Mouse (Mus musculus) cerebral cortex, adult 2 months (tissue): Measurements from ENCODE around the gene Zfp341.

Experiments used
- WGBS: fragments of 180-500 bp; shearing (Covaris S2); methylation state at CpG from one replicate; pipeline ENCODE4 v1.1.7; 2018; 5-methylcytosine and 5-hydroxymethylcytosine counted together

Zfp341 gene

DNA sequence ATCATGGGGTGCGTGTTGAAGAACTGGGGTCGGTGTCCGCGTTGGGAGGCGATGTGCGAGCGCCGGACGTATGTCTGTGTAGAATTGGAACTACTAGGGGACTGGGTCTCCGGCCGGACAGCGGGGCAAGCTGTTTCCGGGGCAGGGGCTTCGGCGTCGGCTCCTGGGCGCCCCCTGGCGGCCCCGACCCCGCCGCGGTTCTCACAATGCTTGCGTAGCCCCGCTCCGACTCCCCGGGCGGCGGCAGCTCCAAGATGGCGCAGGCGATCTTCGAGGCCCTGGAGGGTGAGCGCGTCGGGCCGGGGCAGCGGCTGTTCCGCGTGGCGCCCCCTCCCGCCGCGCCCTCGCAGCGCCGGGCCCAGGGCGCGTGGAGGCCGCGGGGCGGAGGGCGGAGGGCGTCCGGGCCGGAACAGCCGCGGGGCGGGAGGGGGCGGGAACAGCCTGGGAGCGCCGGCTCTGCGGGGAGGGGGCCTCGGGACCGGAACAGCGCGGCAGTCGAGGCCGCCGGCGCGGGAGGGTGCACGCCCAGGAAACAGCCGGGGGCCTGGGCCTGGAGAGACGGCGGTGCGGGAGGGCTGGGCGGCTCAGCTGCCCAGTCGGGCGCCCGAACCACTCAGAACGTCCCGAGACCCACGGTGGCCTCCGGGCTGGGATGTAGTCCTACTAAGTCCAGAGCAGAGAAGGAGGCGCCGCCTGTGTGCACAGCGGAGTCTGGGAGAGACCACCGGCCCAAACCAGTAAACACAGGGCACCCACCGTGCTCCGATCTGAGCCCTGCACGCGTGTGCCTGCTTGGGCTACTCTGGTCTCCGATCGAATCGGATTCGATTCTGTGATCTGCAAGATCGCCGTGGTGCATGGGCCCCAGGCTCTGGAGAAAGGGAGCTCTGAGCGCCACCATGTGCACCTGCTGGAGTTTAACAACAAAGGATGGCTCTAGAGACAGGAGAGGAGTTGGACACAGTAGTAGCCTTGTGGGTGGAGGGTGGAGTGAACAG lies at the start of gene Zfp341, which contains the start of gene 4930519P11Rik:
Gene Zfp341 (plus strand): TSS at position 180 of the 998 bp plus-strand sequence.
Gene 4930519P11Rik (minus strand): TSS at position 320 of the 998 bp plus-strand sequence.
- WGBS = under 1% methylated on average over 85 of the region's 98 CpGs

DNA sequence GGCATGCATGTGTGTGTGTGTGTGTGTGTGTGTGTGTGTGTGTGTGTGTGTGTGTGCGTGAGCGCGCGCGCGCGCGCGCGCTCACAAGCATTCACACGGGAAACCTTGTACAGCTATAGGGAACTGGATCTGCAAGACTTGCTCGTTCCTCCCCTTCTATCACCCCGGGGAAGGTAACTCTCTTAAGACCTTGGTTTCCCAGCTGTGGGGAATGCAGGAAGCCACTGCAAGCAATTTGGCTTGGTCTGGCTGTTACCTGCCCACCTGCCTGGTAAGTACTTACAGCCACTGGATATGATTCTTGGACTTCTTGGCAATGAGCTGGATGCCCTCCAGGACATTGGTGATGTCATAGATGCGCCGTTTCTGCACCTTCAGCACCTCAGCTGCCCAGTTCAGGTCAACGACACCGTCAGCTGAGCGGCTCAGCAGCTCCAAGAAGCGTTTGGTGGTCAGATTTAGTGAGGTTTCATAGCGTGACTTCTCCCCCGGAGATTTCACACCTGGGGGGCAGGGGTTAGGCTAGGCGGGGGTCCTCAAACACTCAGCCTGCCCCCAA lies 49.4 kb upstream of the Zfp341 start:
- WGBS = 94% methylated on average over 22 of the region's 22 CpGs

DNA sequence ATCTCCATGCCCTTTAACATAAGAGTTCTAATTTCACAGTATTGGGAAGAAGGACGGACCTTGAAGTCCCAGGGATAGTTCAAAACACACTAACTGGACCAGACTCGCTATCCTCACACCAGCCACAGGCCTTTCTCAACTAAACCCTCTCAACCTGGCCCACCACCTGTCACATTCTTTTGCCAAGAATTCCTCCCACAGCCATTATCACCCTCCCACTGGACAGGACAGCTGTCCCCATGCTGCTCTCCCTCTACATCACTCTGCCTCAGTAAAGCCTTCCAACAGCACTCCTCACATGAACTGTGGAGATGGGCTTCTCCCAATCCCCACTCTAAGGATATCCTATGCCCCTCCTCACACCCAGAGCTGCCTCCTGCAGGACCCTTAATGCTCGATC lies 47.5 kb upstream of the Zfp341 start:
- 75% methylated on average over 3 of the region's 3 CpGs for WGBS

DNA sequence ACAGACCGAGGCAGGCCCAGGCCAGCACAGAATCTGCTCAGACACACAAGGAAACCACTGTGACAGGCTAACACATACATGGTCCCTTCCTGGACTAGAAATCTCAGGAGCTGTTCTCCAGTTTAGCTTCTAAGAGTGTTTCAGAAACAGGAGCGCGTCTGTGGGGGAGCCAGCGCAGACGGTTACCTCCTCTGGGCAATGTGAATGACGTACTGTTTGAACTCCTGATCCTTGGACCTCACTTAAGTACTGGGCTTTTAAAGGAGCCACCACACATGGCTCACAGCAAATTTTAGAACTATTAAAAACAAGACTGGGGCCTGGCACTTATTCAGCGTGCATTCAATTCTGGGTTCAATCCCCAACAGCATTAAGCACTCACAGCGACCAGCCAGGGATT lies 46.5 kb upstream of the Zfp341 start:
- 79% methylated on average over 8 of the region's 8 CpGs for WGBS

DNA sequence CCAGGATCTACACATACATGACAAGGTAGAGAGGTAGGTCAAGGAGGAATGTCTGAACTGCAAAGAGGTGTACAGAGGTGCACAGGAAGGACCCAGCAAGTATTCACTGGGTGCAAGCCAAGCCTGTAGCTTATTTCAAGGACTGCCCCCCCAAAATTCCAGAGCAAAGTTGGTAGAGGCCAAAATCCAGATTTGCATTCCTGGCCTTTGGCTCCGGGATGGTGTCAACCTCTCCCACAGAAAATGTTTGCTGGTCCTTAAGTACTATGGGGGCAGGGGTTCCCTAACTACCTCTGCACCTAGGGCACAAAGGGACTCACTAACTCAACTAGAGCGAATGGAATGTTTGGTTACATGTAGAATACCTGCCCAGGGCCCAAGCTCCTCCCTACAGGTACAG lies 45.3 kb upstream of the Zfp341 start:
- 87% methylated on average over 2 of the region's 2 CpGs for WGBS

DNA sequence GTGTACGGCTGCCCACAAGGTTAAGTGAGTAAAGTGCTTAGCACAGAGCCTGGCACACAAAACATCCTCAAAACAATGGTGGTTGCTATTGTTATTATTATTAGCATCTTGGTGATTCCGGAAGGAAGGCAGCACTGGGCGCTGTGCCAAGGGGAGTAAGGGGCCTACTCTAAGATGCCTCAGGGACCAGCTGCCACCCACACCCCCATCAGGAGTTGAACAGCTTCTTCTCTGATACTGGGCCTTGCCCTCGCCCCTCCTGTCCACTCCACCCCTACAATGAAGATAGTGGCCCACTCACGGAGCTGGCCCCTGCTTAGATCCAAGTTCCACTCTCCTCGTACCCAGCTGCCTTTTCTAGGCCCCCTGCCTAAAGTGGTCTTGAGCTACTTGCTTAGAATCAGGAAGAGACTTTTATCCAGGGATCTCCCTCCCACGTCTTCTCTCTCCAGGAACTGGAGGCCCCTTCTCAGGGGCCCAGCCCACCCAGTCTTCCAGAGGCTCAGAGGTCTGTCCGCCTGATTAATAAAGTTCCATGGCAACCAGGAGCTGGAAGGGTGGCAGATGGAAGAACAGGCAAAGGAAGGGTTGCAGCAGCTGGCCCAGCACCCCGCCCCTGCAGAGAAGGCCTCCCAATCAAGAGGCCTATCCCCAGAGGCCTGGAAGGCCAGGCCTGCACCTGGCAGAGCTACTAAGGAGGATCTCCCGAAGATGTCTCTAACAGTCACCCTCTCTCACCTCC lies 44.6 kb upstream of the Zfp341 start:
- 43% methylated on average over 10 of the region's 10 CpGs for WGBS

DNA sequence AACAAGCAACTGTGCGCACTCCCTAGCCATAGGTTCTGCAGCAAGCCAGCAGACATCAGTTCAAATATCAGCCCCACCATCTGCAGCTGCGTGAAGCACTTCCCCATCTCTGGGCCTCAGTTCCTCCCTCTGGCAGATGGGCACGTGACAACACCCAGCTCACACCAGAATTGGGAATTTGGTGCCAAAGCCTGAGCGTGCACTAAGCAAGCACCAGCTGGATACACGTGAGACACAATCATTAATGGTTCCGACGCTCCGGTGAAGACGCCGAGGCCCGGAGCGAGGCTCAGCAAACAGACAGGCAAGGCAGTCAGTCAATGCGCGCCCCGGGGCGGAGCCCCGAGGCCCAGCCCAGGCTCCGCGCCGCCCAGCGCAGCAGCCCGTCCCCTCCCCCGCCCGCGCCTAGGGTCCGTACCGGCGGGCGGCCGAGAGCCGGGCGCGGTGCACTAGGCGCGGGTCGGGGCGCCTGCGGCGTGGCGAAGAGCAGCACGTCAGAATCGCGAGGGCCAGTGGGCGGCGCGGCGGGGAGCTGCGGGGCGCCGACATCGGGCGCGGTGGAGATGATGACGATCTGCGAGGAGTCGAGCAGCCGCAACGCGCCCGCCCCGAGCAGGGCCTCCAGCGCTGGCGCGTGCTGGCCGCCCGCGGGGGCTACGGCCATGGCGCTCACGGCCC lies 43.9 kb upstream of the Zfp341 start:
- WGBS = 1% methylated on average over 65 of the region's 70 CpGs

DNA sequence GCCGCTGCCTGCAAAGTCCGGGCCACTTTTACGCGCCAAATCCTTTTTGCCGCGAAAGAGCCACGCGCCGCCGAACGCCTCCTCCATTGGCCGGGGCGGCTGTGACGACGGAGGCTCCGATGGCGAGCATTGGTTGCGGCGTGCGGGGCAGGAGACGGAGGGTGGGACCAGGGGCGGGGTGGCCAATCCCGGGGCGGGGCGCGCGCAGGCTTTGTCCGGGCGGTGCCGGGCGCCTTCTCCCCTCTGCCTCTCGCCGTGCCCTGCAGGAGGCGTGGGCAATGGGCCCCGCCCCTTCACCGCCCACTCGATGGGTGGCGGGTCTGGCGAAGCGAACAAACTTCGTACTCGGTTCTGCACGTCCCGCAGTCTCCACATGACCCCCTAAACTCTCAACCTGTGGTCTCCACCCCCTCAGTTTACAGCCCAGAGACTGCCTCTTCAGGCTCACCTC lies 43.2 kb upstream of the Zfp341 start, which contains the start of gene E2f1:
Gene E2f1 (minus strand): TSS at position 57 of the 451 bp plus-strand sequence.
- under 1% methylated on average over 42 of the region's 44 CpGs for whole genome bisulfite sequencing

DNA sequence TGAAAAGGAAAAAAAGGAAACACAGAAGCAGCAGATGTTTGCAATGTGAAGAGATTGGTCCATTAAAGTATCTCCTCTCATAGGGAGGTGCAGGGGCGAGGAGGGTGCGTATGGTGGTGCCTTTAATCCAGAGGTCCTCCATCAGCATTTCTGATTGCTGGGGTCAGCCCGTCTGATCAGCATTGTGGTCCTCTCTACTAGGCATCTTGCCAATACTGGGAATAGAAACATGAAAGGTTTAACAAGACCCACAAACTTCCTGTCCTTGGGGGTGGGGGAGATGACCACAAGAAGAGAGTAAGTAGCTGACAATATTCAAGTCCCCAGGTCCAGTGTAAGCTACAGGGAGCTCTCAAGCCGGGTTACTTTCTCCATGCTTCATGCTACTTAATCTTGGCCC lies 42.4 kb upstream of the Zfp341 start:
- WGBS = 69% methylated on average over 4 of the region's 4 CpGs

DNA sequence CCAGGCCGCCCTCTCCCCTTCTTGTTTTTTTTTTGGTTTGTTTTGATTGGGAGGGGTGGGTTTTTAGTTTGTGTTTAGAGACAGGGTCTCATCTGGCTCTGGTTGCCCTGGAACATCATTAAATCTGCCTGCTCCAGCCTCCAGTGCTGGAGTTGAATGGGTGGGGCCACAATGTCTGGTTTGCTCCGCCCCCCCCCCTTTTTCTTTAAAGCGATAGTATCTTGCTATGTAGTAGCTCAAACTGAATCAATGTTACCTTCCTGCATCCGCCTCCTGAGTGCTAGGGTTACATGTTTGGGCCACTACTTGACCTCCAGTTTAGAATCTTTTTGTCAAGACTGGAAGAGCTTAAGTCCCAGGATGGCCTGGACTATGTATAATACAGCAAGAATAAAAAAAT lies 41.8 kb upstream of the Zfp341 start:
- WGBS = 90% methylated on average over 4 of the region's 4 CpGs

DNA sequence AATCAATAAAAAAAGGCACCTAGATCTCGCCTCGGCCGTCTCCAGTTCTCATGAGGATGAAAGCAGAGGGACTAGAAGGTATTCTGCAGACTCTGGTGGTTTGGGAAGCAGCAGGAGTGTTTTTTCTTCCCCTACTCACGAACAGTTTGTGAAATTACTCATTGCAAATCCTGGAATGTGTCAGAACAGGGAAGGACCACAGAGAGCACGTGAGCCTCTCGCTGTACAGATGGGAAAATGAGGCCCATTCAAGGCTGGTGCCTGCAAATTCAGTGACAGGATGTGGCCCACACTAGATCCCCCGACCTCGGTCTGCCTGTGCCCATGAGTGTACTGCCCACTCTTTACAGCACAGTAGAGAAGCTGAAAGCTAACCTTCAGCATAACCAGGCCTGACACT lies 41.1 kb upstream of the Zfp341 start:
- WGBS = 61% methylated on average over 8 of the region's 8 CpGs

DNA sequence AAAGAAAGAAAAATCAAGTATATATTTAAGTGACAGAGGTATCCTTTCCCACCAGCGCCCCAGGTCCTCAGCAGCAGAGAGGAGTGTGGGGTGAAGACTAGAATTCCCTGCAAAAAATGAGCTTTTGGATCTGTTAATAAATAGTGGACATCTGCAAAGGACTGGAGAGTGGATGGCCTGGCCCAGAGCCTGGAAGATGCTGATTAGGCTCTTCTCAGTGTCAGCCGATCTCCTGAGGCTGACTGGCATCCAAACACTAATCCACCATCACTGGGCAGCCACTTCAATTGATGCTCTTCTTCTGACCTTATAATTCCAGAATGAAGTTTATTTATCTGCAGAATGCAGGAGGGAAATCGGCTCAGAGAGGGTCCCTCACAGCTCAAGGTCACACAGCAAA lies 40.1 kb upstream of the Zfp341 start:
- WGBS = 83% methylated on average over 3 of the region's 3 CpGs

DNA sequence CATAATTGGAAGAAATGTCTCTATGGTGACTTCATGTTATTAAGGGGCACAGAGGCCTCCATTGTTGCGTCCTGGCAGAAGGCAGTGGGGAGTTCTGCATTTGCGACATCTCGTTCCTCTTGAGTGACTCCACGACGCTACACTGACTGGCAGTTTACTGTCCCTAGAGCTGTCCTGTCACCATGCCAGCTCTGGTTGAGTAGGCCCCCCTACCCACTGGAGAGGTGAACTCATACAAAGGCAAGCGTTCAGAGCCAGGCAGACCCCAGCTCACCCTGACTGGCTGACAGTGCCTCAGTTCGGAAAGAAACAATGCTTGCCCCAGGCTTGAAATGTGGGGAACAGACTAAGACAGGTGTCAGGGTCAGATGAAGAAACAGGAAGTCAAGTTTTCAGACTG lies 38.8 kb upstream of the Zfp341 start:
- WGBS = 65% methylated on average over 7 of the region's 7 CpGs

DNA sequence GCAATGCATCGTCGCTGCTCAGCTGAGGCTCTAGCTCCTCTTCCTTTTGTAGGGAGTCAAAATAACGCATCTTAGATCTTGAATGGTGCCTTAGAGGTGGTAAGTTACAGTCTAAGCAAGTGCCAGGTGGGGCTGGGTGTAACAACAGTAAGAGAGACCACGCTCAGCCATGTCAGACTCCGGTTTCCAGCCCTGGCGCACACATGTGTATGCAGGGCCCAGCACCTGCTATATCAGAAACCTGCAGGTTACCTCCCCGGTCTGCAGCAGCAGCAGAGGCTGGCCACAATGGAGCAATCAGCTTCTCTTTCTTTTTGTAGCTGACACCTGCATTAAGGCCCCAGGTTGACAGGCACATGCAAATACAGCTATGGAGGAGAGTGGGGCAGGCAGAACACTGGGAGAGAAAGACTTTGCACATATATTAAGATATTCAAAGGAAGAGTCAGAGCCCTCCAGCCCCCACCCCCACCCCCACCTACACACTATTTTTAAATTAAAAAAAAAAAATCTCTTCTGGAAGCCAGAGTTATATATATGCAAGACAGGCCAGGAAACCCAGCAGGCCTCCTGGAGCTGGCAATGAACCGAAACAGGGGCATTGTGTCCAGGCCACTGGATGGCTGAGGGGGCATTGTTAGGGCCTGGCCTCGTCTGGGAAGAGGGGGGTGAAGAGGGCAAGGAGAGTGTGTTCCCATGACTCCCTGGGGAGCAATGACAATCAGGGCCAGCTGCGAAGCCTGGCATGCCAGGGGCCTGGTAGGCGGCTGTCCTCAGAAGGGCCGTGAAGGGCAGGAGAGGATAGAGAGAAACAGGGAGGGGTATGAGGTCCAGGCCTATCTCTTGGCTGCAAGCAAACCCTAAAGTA lies 36.0 kb upstream of the Zfp341 start:
- 66% methylated on average over 12 of the region's 12 CpGs for WGBS

DNA sequence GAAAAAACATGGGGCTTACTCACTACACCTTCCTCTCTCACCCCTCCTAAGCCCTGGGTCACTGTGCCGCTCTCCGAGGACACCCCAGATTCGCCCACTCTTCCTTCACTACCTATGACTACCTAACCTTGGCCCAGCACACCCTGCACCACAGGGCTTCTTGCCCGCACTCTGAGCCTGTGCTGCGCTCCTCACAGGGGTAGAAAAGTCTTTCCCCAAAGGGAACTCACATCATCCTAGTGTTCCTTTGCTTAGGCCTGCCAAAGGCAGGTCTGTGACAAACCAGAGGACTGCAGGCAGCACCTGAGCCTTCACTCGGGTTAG lies 35.4 kb upstream of the Zfp341 start:
- WGBS = 92% methylated on average over 6 of the region's 6 CpGs

DNA sequence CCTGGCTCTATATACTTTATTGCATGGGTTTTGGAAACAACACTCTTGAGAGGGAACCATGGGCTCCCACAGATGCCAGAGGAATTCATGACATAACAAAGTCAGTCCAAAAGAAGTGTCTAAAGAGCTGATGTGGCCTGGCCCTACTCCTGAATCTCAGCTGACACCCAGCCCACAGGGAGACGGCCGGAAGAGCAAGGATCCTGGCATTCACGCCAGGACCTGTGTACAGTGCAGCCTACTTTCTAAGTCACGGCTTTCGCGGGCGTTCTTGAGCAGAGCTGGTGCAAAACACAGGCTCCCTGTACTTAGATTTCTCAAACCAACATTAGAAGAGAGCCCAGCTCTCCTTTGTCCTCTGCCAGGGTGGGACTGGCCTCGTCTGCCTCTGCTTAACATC lies 32.5 kb upstream of the Zfp341 start:
- 50% methylated on average over 8 of the region's 8 CpGs for WGBS

DNA sequence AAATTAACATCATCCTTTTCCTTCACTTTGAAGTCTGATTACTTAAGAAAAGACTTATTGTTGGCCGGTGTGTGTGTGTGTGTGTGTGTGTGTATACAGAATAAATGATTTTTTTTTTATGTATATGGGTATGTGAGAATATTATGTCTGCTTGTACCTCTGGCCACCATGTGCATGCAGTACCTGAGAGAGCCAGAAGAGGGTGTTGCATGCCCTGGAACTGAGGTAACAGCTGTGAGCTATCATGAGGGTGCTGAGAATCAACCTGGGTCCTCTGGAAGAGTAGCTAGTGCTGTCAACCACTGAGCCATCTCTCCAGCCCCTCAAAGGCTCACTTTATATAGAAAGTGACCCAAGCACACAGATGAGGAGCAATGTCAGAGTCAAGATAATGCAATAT lies 31.7 kb upstream of the Zfp341 start:
- 69% methylated on average over 1 of the region's 1 CpGs for WGBS

DNA sequence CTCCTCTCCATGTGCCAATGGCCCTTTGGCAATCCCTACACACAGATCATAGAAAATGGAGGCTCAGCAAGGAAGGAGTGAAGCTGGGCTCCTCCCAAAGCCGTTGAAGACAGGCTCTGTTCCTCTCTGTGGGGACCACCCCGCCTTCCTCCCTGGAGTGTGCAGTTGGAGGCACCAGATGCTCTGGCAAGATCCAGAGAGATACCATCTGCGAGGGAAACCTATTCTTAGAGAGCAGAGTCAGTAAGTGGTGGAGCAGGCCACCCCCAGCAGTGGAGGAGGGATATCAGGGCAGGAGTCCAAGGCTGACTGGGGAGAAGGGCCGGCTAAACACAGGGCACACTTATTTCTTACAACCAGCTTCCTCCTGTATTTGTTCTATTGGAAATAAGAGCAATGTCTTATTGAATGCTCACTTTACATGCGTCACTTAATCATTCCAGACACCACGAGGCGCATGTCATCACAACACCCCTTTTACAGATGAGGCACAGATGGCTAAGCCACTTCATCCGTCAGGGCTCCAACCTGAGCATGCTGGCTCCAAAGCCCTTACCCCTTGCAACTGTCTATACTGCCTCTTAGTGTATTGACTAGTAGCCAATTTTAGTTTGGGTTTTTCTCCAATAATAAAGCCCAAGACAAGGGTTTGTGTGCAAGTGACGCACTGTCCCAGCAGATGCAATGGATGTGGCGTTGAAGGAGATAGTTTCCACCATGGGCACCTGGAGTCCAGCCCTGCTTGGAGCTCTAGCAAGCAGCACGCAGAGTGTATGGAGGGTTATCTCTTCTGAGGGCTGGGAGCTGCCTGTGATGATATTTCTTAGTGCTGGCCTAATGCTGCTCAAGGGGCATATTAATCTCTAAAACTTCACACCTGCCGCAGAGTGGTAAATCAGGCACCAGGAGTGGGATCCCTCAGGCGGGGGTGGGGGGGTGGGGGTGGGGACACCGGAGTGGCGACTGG lies 28.9 kb upstream of the Zfp341 start:
- WGBS = 32% methylated on average over 15 of the region's 15 CpGs

DNA sequence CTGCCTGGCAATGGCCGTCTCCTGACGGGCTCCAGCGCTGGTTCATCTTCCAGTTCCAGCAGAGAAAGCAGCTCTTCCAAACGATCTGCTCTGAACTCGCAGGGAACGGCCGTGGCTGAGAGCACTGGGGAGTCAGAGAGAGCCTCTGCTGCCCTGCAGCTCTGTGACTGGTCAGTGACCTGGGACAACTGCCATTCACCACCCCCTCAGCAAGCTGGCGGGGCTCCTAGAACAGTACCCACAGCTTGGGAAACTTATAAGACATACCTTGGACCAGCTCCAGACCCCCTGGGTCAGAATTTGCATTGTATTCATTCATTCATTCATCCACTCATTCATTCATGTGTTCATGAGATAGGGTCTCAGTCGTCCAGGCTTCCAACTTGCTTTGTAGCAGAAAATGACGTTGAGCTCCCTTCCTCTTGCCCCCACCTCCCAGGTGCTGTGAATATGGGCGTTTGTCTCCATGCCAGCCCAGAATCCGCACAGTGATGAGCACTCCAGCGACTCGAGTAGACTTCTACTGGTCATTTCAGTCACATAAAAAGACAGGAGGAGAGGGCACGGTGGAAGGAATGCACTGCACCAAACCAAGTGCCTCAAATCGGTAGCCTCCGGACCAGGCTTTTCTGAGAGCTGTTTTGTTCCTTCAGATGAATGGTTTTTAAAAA lies 28.0 kb upstream of the Zfp341 start:
- WGBS = 31% methylated on average over 17 of the region's 17 CpGs
